Mouse (Mus musculus): ENCODE results near the gene AW822073.
"Not testable (repeated sequence)": the region's sequence is repeated elsewhere in the genome, so short reads cannot be mapped to it uniquely, and the experiment has no call there.

Gene AW822073

DNA sequence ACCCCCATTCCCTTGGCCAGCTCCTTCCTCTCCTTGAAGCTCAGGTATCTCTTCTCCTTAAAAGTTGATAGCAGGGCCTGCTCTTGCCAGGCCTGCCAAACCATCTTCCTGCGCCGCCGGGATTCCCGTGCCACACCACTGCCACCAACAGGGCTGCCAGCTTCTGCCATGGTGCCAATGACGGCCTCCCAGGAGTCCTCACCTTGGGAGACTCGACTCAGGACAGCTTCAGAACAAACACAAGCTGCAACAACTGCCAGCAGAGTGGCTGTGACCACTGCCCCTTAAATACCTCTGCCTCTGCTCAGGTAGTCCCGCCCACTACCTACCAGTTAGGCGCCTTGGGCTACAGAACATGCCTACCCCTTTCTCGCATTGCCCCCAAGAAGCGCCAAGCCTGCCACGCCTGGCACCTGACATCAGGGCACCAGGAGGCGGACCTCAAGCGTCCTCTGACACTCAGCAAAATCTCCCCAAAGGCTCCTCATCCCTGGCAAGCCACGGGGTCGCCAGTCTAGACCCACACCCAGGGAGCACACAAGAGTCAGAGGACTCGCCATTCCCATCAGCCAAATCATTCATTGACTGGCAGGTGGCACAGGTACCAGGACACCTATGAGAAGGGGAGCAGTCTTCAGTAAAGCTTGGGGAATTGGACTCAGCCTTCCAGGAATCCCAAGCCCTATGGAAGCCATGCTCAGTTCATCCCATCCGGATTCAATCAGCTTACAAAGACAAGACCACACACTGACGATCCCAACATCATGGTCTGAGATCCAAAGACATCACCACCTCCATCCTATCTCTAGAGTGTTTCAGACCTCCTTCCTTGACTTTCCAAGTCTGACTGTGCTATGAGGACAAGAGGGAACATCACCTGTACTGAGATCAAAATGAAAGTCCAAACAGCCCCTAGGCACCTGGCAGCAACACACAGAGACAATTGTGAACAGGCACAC is at the start of gene AW822073:
TSS of gene AW822073 (minus strand) at position 104 of the 959 bp plus-strand sequence.
- peak; percentile 48 for DNase-seq (ENCODE audit: low read depth, low spot score)

GRCm38 (mm10) chr10:58258466-58258865 is 33.7 kb upstream of the AW822073 start:
- peak; percentile 60 for DNase-seq (ENCODE audit: low read depth, low spot score)

GRCm38 (mm10) chr10:58255954-58256353 is 31.2 kb upstream of the AW822073 start:
- DNase-seq (ENCODE audit: low read depth, low spot score), result no peak

GRCm38 (mm10) chr10:58255213-58255892 is 30.6 kb upstream of the AW822073 start, which contains the start of gene Gcc2:
Gene Gcc2 (plus strand): TSS chr10:58255497.
- peak; percentile 98 for DNase-seq (ENCODE audit: low read depth, low spot score)

GRCm38 (mm10) chr10:58254635-58255175 is 30.0 kb upstream of the AW822073 start:
- peak; percentile 25 for DNase-seq (ENCODE audit: low read depth, low spot score)

GRCm38 (mm10) chr10:58249535-58249934 is 24.8 kb upstream of the AW822073 start:
- peak; percentile 14 for DNase-seq (ENCODE audit: low read depth, low spot score)

- DNase-seq (ENCODE audit: low read depth, low spot score), result peak; percentile 38
Measured at GRCm38 (mm10) chr10:58238984-58239740, 14.4 kb upstream of the AW822073 start.

DNA sequence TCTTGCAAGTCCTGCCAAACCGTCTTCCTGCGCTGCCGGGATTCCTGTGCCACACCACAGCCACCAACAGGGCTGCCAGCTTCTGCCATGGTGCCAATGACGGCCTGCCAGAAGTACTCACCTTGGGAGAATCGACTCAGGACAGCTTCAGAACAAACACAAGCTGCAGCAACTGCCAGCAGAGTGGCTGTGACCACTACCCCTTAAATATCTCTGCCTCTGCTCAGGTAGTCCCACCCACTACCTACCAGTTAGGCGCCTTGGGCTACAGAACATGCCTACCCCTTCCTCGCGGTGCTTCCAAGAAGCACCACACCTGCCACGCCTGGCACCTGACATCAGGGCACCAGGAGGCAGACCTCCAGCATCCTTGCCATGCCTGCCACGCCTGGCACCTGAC is 11.9 kb upstream of the AW822073 start, which contains the start of gene Gm4981:
TSS of gene Gm4981 (minus strand) at position 89 of the 400 bp plus-strand sequence.
- peak; percentile 27 for DNase-seq (ENCODE audit: low read depth, low spot score)

- not testable (repeated sequence) for DNase-seq (ENCODE audit: low read depth, low spot score)
Measured at GRCm38 (mm10) chr10:58234985-58235384, 10.3 kb upstream of the AW822073 start.

DNA sequence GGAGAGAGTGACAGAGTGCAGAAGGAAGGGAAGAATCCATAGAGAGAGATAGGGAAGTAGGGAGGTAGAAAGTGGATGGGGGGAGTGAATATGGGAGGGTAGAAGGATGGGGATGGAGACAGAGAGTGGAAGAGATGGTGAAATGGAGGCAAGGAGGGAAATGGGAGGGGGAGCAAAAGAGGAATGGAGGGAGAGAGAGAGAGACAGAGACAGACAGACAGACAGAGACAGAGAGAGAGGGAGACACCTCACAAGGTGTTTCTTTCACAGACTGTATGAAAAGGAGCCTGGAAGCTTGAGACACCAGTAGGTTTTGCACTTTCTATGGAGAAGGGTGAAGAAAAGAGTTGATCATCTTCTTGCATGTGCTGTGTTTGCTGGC is 9.0 kb upstream of the AW822073 start:
- not testable (repeated sequence) for DNase-seq (ENCODE audit: low read depth, low spot score)

GRCm38 (mm10) chr10:58233054-58233739 is 8.5 kb upstream of the AW822073 start:
- DNase-seq (ENCODE audit: low read depth, low spot score), result not testable (repeated sequence)

DNA sequence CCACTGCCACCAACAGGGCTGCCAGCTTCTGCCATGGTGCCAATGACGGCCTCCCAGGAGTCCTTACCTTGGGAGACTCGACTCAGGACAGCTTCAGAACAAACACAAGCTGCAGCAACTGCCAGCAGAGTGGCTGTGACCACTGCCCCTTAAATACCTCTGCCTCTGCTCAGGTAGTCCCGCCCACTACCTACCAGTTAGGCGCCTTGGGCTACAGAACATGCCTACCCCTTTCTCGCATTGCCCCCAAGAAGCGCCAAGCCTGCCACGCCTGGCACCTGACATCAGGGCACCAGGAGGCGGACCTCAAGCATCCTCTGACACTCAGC is 7.9 kb upstream of the AW822073 start, which contains the start of gene Duxf3:
TSS of gene Duxf3 (minus strand) at position 35 of the 329 bp plus-strand sequence.
- not testable (repeated sequence) for DNase-seq (ENCODE audit: low read depth, low spot score)

DNA sequence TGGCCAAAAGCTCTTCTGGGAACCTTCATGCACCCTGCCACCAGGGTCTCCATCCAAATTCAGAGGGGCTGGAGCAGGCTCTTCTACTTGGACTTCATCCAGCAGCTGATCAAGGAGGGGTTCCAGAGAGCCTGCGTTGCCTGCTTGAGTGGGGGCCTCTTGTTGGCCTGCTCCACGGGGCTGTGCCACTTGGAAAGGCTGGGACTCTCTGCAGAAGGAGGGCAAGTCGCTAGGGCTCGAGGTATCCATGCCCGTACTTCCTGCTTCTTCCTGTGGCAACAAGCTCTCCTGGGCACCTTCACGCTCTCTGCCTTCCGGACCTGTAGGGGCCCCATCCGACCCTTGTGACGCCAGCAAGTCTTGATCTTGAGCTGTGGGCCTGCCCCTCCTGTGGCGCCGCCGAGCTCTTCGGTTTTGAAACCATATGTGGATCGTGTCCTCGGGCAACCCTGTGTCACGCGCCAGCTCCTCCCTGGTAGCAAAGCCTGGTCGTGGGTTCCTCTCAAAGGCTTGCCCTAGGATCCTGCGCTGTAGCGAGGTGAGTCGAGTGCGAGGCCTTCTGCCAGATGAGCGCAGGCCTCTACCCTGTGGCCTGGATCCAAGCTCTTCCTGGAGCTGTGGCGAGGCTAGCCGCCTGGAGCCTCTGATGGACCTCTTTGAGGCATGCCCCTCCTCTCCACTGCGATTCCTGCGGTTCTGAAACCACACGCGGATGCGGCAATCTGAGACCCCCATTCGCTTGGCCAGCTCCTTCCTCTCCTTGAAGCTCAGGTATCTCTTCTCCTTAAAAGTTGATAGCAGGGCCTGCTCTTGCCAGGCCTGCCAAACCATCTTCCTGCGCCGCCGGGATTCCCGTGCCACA is 7.3 kb upstream of the AW822073 start:
- peak; percentile 85 for DNase-seq (ENCODE audit: low read depth, low spot score)

DNA sequence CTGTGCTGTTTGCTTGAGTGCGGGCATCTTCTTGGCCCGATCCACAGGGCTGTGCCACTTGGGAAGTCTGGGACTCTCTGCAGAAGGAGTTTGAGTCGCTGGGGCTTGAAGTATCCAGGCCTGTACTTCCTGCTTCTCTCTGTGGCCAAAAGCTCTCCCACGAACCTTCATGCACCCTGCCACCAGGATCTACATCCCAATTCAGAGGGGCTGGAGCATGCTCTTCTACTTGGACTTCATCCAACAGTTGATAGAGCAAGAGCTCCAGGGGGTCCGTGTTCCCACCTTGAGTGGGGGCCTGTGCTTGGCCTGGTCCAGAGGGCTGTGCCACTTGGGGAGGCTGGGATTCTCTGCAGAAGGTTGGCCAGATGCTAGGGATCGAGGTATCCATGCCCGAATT is 6.4 kb upstream of the AW822073 start:
- peak; percentile 23 for DNase-seq (ENCODE audit: low read depth, low spot score)

DNA sequence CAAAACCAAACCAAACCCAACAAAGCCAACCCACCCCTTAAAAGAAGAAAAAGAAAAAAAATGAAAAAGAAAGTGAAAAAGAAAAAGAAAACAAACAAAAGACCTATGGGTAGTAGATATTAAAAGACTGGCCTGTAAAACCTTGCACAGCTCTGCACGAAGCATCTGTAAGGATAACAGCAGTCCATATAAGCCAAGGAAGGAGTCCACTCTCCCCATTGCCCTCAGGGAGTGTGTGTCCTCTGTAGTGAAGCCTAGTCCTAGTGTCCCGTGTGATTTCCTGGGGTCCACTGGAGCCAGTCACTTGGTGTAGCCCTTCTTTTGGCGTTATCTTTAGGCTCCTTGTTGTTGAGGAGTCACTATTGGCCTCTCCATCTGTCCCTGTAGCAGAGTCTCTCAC is 5.3 kb upstream of the AW822073 start:
- DNase-seq (ENCODE audit: low read depth, low spot score), result not testable (repeated sequence)

DNA sequence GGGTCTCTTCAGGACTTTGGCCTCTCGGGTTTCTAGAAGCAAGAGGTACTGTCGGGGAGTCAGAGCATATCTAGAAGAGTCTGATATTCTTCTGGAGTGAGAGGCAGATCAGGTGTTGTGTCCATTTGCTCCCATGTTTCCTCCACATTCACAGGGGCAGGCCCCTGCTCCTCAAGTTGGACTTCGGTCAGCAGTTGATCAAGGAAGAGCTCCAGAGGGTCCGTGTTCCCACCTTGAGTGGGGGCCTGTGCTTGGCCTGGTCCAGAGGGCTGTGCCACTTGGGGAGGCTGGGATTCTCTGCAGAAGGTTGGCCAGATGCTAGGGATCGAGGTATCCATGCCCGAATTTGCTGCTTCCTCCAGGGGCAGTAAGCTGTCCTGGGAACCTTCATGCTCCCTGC is 3.1 kb upstream of the AW822073 start:
- DNase-seq (ENCODE audit: low read depth, low spot score), result not testable (repeated sequence)

DNA sequence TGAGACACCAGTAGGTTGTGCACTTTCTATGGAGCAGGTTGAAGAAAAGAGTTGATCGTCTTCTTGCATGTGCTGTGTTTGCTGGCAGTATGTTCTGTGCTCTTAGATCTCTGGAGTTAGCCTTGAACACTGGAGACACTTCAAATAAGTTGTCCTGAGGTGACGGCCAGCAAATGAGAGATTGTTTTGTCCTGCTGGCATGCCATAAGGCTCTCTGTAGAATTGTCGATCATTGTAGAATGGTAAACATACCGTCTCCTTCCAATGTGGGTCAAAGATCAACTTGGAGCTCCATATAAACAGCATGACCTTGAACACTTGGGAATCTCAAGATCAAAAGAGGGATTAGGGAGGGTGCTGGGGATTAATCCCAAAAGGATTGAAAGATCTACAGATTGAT is 1.6 kb upstream of the AW822073 start:
- DNase-seq (ENCODE audit: low read depth, low spot score), result peak; percentile 45

DNA sequence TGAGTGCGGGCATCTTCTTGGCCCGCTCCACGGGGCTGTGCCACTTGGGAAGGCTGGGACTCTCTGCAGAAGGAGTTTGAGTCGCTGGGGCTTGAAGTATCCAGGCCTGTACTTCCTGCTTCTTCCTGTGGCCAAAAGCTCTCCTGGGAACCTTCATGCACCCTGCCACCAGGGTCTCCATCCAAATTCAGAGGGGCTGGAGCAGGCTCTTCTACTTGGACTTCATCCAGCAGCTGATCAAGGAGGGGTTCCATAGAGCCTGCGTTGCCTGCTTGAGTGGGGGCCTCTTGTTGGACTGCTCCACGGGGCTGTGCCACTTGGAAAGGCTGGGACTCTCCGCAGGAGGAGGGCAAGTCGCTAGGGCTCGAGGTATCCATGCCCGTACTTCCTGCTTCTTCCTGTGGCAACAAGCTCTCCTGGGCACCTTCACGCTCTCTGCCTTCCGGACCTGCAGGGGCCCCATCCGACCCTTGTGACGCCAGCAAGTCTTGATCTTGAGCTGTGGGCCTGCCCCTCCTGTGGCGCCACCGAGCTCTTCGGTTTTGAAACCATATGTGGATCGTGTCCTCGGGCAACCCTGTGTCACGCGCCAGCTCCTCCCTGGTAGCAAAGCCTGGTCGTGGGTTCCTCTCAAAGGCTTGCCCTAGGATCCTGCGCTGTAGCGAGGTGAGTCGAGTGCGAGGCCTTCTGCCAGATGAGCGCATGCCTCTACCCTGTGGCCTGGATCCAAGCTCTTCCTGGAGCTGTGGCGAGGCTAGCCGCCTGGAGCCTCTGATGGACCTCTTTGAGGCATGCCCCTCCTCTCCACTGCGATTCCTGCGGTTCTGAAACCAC is 541 bp downstream of the AW822073 start:
- DNase-seq (ENCODE audit: low read depth, low spot score), result peak; percentile 78

DNA sequence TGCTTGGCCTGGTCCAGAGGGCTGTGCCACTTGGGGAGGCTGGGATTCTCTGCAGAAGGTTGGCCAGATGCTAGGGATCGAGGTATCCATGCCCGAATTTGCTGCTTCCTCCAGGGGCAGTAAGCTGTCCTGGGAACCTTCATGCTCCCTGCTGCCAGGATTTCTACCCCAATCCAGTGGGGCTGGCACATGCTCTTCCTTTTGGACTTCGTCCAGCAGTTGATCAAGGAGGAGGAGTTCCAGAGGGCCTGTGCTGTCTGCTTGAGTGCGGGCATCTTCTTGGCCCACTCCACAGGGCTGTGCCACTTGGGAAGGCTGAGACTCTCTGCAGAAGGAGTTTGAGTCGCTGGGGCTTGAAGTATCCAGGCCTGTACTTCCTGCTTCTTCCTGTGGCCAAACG is 1.6 kb downstream of the AW822073 start:
- not testable (repeated sequence) for DNase-seq (ENCODE audit: low read depth, low spot score)
